Mouse (Mus musculus) embryonic facial prominence, embryonic 11.5 days (tissue): Measurements from ENCODE around the gene Nrcam. TPM values are rescaled to one million over a fixed set of nuclear protein-coding genes. Genes with fewer than 3 reads are reported as not detected.
A peak's percentile ranks its signal among the peaks of the same experiment; 100 is the strongest.

Source experiments
- ATAC-seq: fragments of 200-750 bp; cut with Nextera tagmentation; replicated peaks from 2 replicates; pipeline ENCODE4 v1.8.0; 2017; ENCODE audit warnings: low read depth; ENCODE audit not compliant: insufficient number of reproducible peaks, low FRiP score, low TSS enrichment
- DNase-seq: peaks from one replicate; pipeline ENCODE4 v3.0.0-alpha.2; 2015; ENCODE audit warnings: low spot score
- H3K27ac ChIP-seq: fragments of 300-500 bp; sonication (generic); replicated peaks from 2 replicates; pipeline ENCODE4 v1.5.1; 2014; ENCODE audit warnings: mild to moderate bottlenecking, low read depth, low read length, control low read depth
- H3K27me3 ChIP-seq: fragments of 300-500 bp; sonication (generic); 2 replicates; pipeline ENCODE4 v1.6.1; 2014; ENCODE audit warnings: mild to moderate bottlenecking, low read length, moderate library complexity, mixed read lengths; ENCODE audit not compliant: control insufficient read depth, insufficient read depth
- H3K36me3 ChIP-seq: fragments of 300-500 bp; sonication (generic); replicated peaks from 2 replicates; pipeline ENCODE4 v1.6.1; 2014; ENCODE audit warnings: low read depth, mild to moderate bottlenecking, low read length, moderate library complexity, mixed read lengths; ENCODE audit not compliant: control insufficient read depth, insufficient read depth
- H3K4me1 ChIP-seq: fragments of 300-500 bp; sonication (generic); 2 replicates; pipeline ENCODE4 v1.6.1; 2014; ENCODE audit warnings: low read length, mixed read lengths; ENCODE audit not compliant: control insufficient read depth, insufficient read depth
- H3K4me2 ChIP-seq: fragments of 300-500 bp; sonication (generic); 2 replicates; pipeline ENCODE4 v1.6.1; 2014; ENCODE audit warnings: low read depth, mild to moderate bottlenecking, control low read depth, low read length, moderate library complexity
- H3K4me3 ChIP-seq: fragments of 300-500 bp; sonication (generic); 2 replicates; pipeline ENCODE4 v1.5.1; 2014; ENCODE audit warnings: low read depth, low read length, control low read depth
- H3K9ac ChIP-seq: fragments of 300-500 bp; sonication (generic); replicated peaks from 2 replicates; pipeline ENCODE4 v1.6.1; 2014; ENCODE audit warnings: mild to moderate bottlenecking, control low read depth, low read length
- H3K9me3 ChIP-seq: fragments of 300-500 bp; sonication (generic); replicated peaks from 2 replicates; pipeline ENCODE4 v1.6.1; 2016; ENCODE audit warnings: mild to moderate bottlenecking, low read length, inconsistent platforms, mixed read lengths; ENCODE audit not compliant: control insufficient read depth
- WGBS: fragments of 180-500 bp; shearing (Covaris S2); extraction: QIAGEN DNeasy Blood & Tissue Kit; methylation state at CpG from one replicate; pipeline ENCODE4 v1.1.7; 2014; 5-methylcytosine and 5-hydroxymethylcytosine counted together
- polyA plus RNA-seq: library from polyadenylated mRNA; unstranded; fragments of >200 nt; fragmentation: Nextera tagmentation; extraction: Ambion mirVana; gene quantifications from 2 replicates; pipeline ENCODE4 v1.2.1, GENCODE M21; 2014

Nrcam gene
- polyA plus RNA-seq, 1 experiment from 2014 or later = 22.3 TPM

- no peak overlapping the region for H3K9ac ChIP-seq
- H3K9me3 ChIP-seq = no peaks in the 10 kb centered on the region
- no peak for ATAC-seq
- no peak overlapping the region for H3K4me3 ChIP-seq
- peaks cover 2% of the 10 kb centered on the region; the same call in 1 of the 2 replicates for H3K36me3 ChIP-seq
- H3K4me1 ChIP-seq = no peaks in the 10 kb centered on the region
- no peak overlapping the region for H3K27ac ChIP-seq
- H3K27me3 ChIP-seq = no peaks in the 10 kb centered on the region
- no peak overlapping the region for H3K4me2 ChIP-seq
- 79% methylated on average over 5 of the region's 5 CpGs for WGBS
- no peak for DNase-seq
These were observed 23.8 kb upstream of the Nrcam start for GRCm38 (mm10) chr12:44304869-44305268.

GRCm38 (mm10) chr12:44308221-44308620, 20.5 kb upstream of the Nrcam start:
- Histone ChIP-seq H3K9ac (no peak overlapping the region), H3K4me2 (no peak overlapping the region), H3K27ac (no peak overlapping the region), H3K9me3 (no peaks in the 10 kb centered on the region), H3K36me3 (peaks cover 2% of the 10 kb centered on the region; the same call in 1 of the 2 replicates), H3K4me3 (no peak overlapping the region), H3K27me3 (no peaks in the 10 kb centered on the region), H3K4me1 (no peaks in the 10 kb centered on the region)
- WGBS = 89% methylated on average over 3 of the region's 3 CpGs
- ATAC-seq (no peak), DNase-seq (no peak)

GRCm38 (mm10) chr12:44315212-44315611, 13.5 kb upstream of the Nrcam start:
- no peak overlapping the region for H3K4me3 ChIP-seq
- no peak overlapping the region for H3K4me2 ChIP-seq
- WGBS = 90% methylated on average over 2 of the region's 2 CpGs
- no peaks in the 10 kb centered on the region for H3K36me3 ChIP-seq
- ATAC-seq = no peak
- H3K27ac ChIP-seq = no peak overlapping the region
- H3K4me1 ChIP-seq = no peaks in the 10 kb centered on the region
- H3K27me3 ChIP-seq = no peaks in the 10 kb centered on the region
- H3K9ac ChIP-seq = no peak overlapping the region
- no peak for DNase-seq
- H3K9me3 ChIP-seq = no peaks in the 10 kb centered on the region

- Histone ChIP-seq H3K4me1 (no peaks in the 10 kb centered on the region), H3K4me2 (no peak overlapping the region), H3K9me3 (no peaks in the 10 kb centered on the region), H3K27ac (no peak overlapping the region), H3K27me3 (peaks cover 5% of the 10 kb centered on the region; the same call in 1 of the 2 replicates), H3K4me3 (no peak overlapping the region), H3K9ac (no peak overlapping the region), H3K36me3 (no peaks in the 10 kb centered on the region)
- DNase-seq (no peak), ATAC-seq (no peak)
These were observed 3.6 kb upstream of the Nrcam start for GRCm38 (mm10) chr12:44325091-44325490.

- Histone ChIP-seq H3K9me3 (no peaks in the 10 kb centered on the region), H3K4me3 (no peak overlapping the region), H3K4me1 (no peaks in the 10 kb centered on the region), H3K36me3 (no peaks in the 10 kb centered on the region), H3K9ac (no peak overlapping the region), H3K27ac (no peak overlapping the region), H3K27me3 (peaks cover 5% of the 10 kb centered on the region; the same call in 1 of the 2 replicates), H3K4me2 (no peak overlapping the region)
- DNase-seq (peak; percentile 42), ATAC-seq (no peak)
- 30% methylated on average over 6 of the region's 6 CpGs for WGBS
These were observed 1.2 kb upstream of the Nrcam start for GRCm38 (mm10) chr12:44327452-44327851.

- peak; percentile 58 for DNase-seq
- Histone ChIP-seq H3K36me3 (no peaks in the 10 kb centered on the region), H3K4me2 (peak overlapping the region; percentile 77), H3K9me3 (no peaks in the 10 kb centered on the region), H3K27me3 (peaks cover 5% of the 10 kb centered on the region; the same call in 1 of the 2 replicates), H3K9ac (peak overlapping the region; percentile 62), H3K4me3 (peak overlapping the region; percentile 51), H3K27ac (no peak overlapping the region; the same call in 1 of the 2 replicates), H3K4me1 (no peaks in the 10 kb centered on the region)
- under 1% methylated on average over 58 of the region's 61 CpGs for WGBS
- ATAC-seq = peak; percentile 68
These were observed 881 bp downstream of the Nrcam start for GRCm38 (mm10) chr12:44329316-44330215.

- Histone ChIP-seq H3K9me3 (no peaks in the 10 kb centered on the region), H3K27ac (no peak overlapping the region), H3K4me3 (peak overlapping the region; percentile 51), H3K27me3 (peaks cover 5% of the 10 kb centered on the region; the same call in 1 of the 2 replicates), H3K4me2 (peak overlapping the region; percentile 77), H3K36me3 (no peaks in the 10 kb centered on the region), H3K9ac (peak overlapping the region; percentile 62), H3K4me1 (no peaks in the 10 kb centered on the region)
- 3% methylated on average over 9 of the region's 9 CpGs for WGBS
- DNase-seq (peak; percentile 23), ATAC-seq (no peak; the same call in 1 of the 2 replicates)
These were observed 1.6 kb downstream of the Nrcam start for GRCm38 (mm10) chr12:44330216-44330719.

- 85% methylated on average over 2 of the region's 2 CpGs for WGBS
- H3K27me3 ChIP-seq = no peaks in the 10 kb centered on the region
- no peaks in the 10 kb centered on the region for H3K4me1 ChIP-seq
- H3K4me2 ChIP-seq = no peak overlapping the region
- H3K4me3 ChIP-seq = no peak overlapping the region
- ATAC-seq (no peak), DNase-seq (no peak)
- H3K9me3 ChIP-seq = no peaks in the 10 kb centered on the region
- no peak overlapping the region for H3K27ac ChIP-seq
- no peaks in the 10 kb centered on the region for H3K36me3 ChIP-seq
- H3K9ac ChIP-seq = no peak overlapping the region
These were observed 8.5 kb downstream of the Nrcam start for GRCm38 (mm10) chr12:44337136-44337640.
